Mouse (Mus musculus) T-helper 1 cell (primary cell): ENCODE results near the gene Dcpp1.
"Not testable (repeated sequence)": the region's sequence is repeated elsewhere in the genome, so short reads cannot be mapped to it uniquely, and the experiment has no call there.

Source experiments
- in situ Hi-C: fragments of 300-600 bp; cut with MboI, MseI; formaldehyde crosslinking; loops from one replicate; pipeline ENCODE4 v1.15.1; 2025; ENCODE audit warnings: high pct_unique_total_duplicates

Dcpp1 gene

GRCm38 (mm10) chr17:23880576-23880975 lies at the start of gene Dcpp1, which contains the start of gene Dcpp2:
Gene Dcpp1, plus strand, starts transcription at chr17:23880876.
Gene Dcpp2, plus strand, starts transcription at chr17:23880880.
- in situ Hi-C loops: not testable (repeated sequence)

GRCm38 (mm10) chr17:23831201-23831600 lies 49.5 kb upstream of the Dcpp1 start:
- in situ Hi-C loops: no loop called here

GRCm38 (mm10) chr17:23836006-23836575 lies 44.6 kb upstream of the Dcpp1 start, which contains the start of gene Prss33:
Gene Prss33, minus strand, starts transcription at chr17:23836056.
- in situ Hi-C loops: no loop called here

- in situ Hi-C loops: loop anchor here (5.0 kb wide), 1 partner anchor 89 kb away; no protein-coding TSS in a partner anchor
Measured at GRCm38 (mm10) chr17:23841145-23841544, 39.5 kb upstream of the Dcpp1 start.

GRCm38 (mm10) chr17:23843141-23843811 lies 37.4 kb upstream of the Dcpp1 start:
- in situ Hi-C loops: loop anchor here (5.0 kb wide), 1 partner anchor 91 kb away; no protein-coding TSS in a partner anchor

- in situ Hi-C loops: loop anchor here (5.0 kb wide), 1 partner anchor 92 kb away; no protein-coding TSS in a partner anchor
Measured at GRCm38 (mm10) chr17:23843812-23844273, 36.8 kb upstream of the Dcpp1 start, which contains the start of the genes Prss32 and Prss41. Gene Prss32, plus strand, starts transcription at chr17:23843855. Gene Prss41, minus strand, starts transcription at chr17:23844172.

GRCm38 (mm10) chr17:23850028-23850427 lies 30.6 kb upstream of the Dcpp1 start:
- in situ Hi-C loops: loop anchor here (5.0 kb wide), 1 partner anchor 73 kb away; no protein-coding TSS in a partner anchor

GRCm38 (mm10) chr17:23850853-23851749 lies 29.6 kb upstream of the Dcpp1 start:
- in situ Hi-C loops: loop anchor here (5.0 kb wide), 1 partner anchor 74 kb away; no protein-coding TSS in a partner anchor

GRCm38 (mm10) chr17:23853292-23853691 lies 27.4 kb upstream of the Dcpp1 start:
- in situ Hi-C loops: loop anchor here (5.0 kb wide), 1 partner anchor 76 kb away; no protein-coding TSS in a partner anchor

GRCm38 (mm10) chr17:23854229-23854765 lies 26.4 kb upstream of the Dcpp1 start:
- in situ Hi-C loops: loop anchor here (5.0 kb wide), 1 partner anchor 77 kb away; no protein-coding TSS in a partner anchor

GRCm38 (mm10) chr17:23857193-23857592 lies 23.5 kb upstream of the Dcpp1 start:
- in situ Hi-C loops: loop anchor here (5.0 kb wide), 1 partner anchor 100 kb away; the partner anchor contains the start of gene Sbpl

- in situ Hi-C loops: loop anchor here (5.0 kb wide), 1 partner anchor 99 kb away; the partner anchor contains the start of gene Sbpl
Measured at GRCm38 (mm10) chr17:23857913-23858312, 22.8 kb upstream of the Dcpp1 start.

GRCm38 (mm10) chr17:23862926-23863325 lies 17.8 kb upstream of the Dcpp1 start:
- in situ Hi-C loops: no loop called here

- in situ Hi-C loops: no loop called here
Measured at GRCm38 (mm10) chr17:23867756-23868155, 12.9 kb upstream of the Dcpp1 start, which contains the start of gene Prss21. Gene Prss21, plus strand, starts transcription at chr17:23868056.

- in situ Hi-C loops: no loop called here
Measured at GRCm38 (mm10) chr17:23868513-23868912, 12.2 kb upstream of the Dcpp1 start.

- in situ Hi-C loops: no loop called here
Measured at GRCm38 (mm10) chr17:23873884-23874856, 6.5 kb upstream of the Dcpp1 start.

GRCm38 (mm10) chr17:23876741-23877140 lies 3.9 kb upstream of the Dcpp1 start:
- in situ Hi-C loops: loop anchor here (5.0 kb wide), 1 partner anchor 41 kb away; the partner anchor contains the start of gene Dcpp3

- in situ Hi-C loops: loop anchor here (5.0 kb wide), 1 partner anchor 40 kb away; the partner anchor contains the start of gene Dcpp3
Measured at GRCm38 (mm10) chr17:23877166-23877565, 3.5 kb upstream of the Dcpp1 start.

GRCm38 (mm10) chr17:23917158-23917557 lies 36.5 kb downstream of the Dcpp1 start, which contains the start of gene Dcpp3:
Gene Dcpp3, plus strand, starts transcription at chr17:23917458.
- in situ Hi-C loops: loop anchor here (5.0 kb wide), 1 partner anchor 40 kb away; no protein-coding TSS in a partner anchor
